Mouse (Mus musculus) heart, adult 2 months (tissue): ENCODE measurements around the gene Zscan2.

ENCODE experiments used
- CTCF ChIP-seq: fragments of 200-600 bp; IDR thresholded peaks from 2 replicates; pipeline ENCODE4 v1.8.1; 2022; ENCODE audit warnings: antibody characterized with exemption, mild to moderate bottlenecking, moderate library complexity
- POLR2A ChIP-seq: fragments of 200-500 bp; IDR thresholded peaks from 2 replicates; pipeline ENCODE4 v1.6.1; 2011; ENCODE audit warnings: mild to moderate bottlenecking, low read depth, low read length, control low read depth; ENCODE audit not compliant: insufficient read depth

DNA sequence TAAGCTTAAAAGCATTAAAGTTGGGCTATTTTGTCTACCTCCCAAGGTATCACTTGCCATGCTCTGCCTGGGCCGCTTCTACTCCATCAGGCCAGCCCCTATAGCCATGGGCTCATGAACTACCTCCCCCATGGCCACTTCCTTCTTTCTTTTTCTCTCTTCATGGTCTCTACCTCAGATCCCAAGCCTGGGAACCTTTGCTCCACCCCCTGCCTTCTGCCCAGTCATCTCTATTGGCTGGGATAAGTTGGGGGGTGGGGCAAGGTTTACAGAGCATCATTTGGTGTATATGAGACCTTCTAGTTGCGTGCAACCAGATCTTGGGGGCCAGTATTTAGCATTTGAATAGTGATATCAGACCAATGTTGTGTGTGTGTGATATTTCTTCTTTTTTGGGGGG, 1.8 kb downstream of the Zscan2 start:
- TF ChIP-seq POLR2A (no peak), CTCF (no peak)
